Mouse (Mus musculus): ENCODE data around the gene Cck.

- TF ChIP-seq POLR2A (IDR thresholded peaks at IDR 0.05; ENCODE audit: borderline replicate concordance, extremely low read depth, low read depth, low read length) (no peak), CTCF (IDR thresholded peaks at IDR 0.05; ENCODE audit: insufficient read depth, low read length) (no peak)
Measured at GRCm38 (mm10) chr9:121528605-121529357, 33.3 kb upstream of the Cck start.

All from lung, adult 2 months (tissue).